Mouse (Mus musculus) CH12F3 (cell line): ENCODE measurements around the gene Wdr17.
"Not testable (repeated sequence)": the region's sequence is repeated elsewhere in the genome, so short reads cannot be mapped to it uniquely, and the experiment has no call there.

ENCODE experiments used
- in situ Hi-C: fragments of 300-500 bp; cut with MboI; formaldehyde crosslinking; loops from 2 replicates; pipeline ENCODE4 v1.14.3; 2020; ENCODE audit warnings: low sequenced_read_pairs

The Wdr17 gene

DNA sequence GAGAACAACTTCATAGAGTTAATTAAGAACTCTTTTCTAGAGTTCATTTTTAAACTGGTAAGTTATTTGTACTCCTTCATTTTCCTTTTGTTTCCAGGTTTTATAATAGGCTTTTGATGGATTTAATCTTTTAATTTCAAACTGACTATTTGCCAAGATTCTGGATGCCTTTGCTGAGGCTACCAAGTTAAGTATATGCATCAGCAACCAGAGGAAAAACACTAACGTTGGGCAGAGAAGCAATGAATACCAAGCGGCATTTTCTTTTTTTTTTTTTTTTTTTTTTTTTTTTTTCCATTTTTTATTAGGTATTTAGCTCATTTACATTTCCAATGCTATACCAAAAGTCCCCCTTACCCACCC lies 94.3 kb downstream of the Wdr17 start:
- in situ Hi-C loops: no loop called here

DNA sequence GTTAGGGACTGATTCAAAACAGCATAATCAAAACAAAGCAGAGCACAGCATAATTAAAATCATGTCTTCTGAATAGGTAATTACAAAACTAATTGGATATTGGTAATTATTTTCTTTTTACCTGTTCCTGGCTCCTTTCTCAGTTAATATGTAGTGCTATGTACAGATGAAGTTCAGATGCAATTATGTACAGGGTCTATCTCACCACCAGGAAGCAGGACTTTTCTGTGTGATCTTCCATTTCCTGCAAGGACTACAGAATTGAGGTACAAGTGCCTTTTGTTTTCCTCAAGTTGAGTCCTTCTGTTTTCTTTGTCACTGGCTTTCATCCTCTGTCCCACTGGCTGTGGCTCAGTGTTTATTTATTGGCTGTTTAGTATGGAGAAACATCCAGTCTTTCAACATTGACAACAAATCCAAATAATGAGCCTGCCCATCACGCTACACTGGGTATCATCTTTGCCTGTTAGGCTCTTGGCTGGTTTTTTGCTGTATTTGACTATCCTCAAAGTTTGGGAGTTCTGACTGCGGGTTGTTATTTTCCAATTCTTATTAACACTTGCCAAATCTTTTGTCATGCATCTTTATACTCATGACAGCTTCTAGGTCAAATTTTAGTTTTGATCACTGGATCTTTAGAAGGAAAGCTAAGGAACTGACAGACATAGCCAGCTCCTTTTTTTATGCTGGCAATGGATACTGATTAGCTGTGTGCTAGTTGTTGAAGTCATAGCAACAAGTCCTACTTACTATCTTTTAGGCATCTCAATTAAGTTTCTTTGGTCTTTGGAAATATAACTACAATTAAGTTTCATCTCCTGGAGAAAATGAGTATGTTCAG lies 94.9 kb downstream of the Wdr17 start:
- in situ Hi-C loops: no loop called here

DNA sequence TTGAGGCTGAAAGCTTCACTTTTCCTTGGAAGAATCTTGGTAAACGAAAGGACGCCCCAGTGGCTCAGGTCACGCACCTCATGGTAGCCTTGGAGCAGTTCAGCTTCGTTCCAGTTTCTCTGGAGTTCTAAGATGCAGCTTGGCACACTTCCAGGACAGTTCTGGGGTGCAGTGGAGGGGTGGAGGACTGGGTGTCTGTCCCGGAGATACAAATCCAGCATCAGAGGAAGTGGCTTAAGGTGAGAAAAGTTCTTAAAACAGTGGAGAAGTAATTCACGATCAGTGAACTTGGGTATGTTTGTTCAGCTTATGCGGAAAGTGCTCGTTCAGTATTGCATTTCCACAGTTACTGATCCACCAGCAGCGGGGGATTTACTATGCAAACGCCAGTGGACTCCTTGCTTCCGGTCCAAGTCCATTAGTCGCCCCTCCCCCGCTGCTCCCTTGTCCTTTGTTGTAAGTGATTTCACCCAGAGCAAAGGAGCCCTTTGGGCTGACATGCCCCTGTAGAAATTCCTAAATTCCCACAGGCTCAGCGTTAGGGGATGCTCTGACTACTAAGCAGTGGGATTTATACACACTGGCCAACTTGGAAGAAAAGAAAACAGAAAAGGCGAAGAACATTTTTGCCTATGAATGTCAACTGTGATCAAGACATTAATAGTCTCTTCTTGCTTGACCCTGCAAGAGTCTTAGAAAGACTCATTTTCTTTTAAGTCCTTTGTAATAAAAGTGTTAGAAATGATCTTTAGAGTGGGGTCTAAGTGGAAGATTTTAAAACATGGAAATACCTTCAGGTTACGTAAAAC lies 106.6 kb downstream of the Wdr17 start:
- in situ Hi-C loops: no loop called here

DNA sequence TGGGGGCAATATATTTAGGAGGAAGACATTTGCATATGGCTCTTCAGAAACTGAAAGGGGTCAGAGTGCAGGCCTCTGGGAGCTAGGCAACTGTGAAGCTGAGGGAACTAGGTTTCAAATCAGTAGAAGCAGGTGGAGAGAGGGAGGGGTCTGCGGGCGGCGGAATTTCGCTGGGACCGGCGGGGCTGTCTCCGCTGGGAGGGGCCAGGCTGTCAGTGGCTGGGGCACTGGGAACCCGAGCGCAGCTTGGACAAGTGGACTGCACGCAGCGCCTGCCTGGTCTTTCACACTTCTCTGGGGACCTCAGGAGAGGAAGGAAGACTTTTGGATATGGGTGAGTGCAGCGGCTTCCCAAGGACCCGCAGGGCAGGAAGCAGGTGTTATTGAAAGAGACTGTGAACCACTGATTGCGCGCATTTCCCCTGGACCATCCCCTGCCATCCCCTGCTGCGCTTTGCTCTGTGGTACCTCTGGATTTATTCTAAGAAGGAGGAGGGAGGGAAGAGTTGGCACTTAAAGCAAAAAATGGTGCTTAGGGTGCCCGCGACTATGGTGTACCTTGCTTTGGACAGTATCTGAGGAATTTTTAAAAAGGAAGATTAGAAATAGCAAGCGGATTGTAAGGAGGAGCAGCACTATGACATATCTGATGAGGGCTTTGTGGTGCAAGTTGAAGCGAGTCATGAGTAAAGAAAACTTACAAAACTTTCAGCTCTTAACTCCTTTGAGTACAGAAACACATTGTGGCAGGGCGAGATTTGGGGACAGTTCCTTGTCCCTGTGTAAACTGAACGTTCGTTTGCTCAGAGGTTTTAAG lies 107.5 kb downstream of the Wdr17 start:
- in situ Hi-C loops: no loop called here

DNA sequence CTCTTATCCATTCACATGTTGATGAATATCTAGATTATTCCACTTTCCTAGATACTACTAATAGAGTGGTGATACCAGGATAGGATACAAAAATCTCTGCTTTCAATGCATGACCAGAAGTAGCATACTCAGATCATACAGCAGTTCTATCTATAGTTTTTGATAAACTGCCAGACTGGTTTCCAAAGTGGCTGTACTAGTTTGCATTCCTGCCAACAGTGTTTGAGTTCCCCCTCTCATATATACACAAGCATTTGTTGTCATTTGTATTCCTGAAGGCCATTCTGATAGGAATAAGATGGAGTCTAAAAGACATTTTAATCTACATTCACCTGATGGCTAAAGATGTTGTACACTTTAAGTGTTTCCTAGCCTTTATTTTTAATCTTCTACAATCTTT lies 110.0 kb downstream of the Wdr17 start:
- in situ Hi-C loops: no loop called here

DNA sequence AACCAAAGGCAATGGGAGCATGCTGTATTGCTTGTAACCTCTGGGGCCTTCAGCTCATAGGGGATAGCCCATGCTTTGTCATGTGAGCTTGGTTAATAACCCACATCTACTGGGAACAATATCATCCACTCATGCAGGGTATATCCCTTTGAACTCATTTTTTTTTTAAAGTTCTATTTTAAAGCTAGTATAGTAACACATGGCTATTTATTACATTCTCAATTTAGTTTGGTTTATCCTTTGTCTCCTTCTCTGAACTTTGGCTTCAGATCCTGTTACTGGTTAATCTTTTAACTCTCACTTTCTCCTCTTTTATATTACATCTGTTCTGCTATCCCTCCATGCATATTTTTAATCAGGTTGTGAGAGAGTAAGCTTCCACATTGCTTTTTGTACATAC lies 110.7 kb downstream of the Wdr17 start:
- in situ Hi-C loops: no loop called here

DNA sequence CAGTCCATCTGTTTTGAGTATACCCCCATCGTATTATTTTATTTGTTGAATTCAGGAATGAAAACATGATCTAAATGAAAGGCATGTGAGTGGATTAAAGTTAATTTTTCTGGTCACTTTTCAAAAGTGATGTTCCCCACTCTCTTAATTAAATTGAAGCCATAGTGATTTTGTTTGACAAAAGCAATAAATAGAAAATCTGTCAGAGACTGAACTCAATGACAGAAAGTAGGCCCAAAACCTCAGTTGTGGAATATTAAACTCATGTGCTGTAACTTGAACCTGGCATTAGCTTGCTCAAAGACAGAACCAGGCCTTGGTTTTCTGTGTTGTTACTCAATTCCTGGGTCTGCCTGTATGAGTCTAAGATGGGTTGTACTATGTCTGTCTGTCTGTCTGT lies 129.3 kb downstream of the Wdr17 start:
- in situ Hi-C loops: no loop called here

DNA sequence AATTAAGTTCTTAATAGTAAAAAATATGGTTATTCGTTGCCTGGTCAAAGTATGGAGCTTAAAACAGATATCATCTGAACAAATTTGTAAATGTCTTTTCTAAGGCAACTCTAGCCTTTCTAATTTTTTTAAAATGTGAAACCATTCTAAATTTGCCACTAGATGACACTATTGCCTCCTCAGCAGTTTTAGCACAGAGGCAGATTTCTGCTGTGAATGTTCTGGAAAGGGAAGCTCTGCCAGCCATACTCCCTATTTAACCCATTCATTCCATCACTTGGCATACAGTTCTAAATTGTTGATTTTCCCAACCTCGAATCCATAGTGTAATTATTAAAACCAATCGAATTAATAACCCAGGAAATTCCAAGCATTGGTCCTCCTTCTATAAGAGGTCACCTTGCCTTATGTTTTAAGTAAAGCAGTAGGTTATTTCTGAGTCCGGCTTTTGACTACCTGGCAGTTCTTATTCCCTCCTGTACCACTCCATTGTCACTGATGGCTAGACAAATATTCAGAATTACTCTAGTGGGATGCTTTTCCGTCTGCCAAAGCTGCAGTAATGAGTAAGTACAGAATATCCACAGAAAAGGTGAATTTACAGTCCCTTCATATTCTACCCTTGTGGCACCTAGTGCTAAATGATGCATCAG lies 150.2 kb downstream of the Wdr17 start:
- in situ Hi-C loops: no loop called here

DNA sequence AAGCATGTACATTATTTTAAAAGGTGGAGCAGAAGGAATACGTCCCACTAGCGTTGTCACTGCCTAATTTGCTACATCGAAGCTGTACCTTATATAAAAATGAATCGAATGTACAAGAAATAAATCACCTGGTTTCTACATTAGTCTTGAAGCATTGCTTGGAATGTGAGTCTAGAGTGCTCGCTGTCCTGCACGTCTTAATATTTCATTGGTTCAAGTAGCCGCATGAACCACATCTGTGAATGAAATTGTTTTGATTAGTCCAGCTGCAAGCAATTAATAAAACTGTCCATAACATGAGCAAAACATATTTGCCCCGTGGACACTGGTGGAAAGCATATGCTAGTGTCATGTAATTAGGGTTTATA lies 162.3 kb downstream of the Wdr17 start:
- in situ Hi-C loops: no loop called here

DNA sequence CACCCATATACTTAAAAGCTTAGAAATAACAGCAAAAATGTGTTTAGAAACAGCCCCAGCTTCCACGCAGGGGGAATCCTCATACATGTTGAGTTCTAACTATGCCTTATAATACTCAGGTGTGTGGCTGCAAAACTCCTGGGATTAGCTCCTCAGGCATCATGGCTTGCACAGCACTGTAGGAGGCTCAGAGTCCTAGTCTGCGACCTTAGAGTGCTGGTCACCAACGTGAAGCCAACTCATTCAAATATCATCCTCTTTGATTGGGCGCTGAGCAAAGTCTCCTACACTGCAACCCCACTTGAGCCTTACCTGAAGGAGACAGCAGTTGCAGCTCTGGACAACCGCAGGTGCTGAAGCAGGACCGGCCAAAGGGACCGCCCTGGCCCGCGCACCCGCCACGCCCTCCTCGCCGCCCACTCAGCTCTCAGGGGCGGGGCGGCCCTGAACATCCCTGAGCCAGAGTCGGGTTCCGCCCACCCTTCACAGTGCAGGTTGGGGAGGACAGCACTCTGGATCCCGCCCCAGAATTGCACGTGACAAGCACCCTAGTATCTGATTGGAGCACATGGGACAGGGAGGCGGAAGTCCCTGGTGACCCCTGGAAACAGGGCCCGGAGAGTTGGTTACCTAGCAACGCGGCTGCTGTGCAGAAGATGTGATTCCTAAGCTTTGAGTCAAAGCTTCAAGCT lies 162.9 kb downstream of the Wdr17 start:
- in situ Hi-C loops: no loop called here

DNA sequence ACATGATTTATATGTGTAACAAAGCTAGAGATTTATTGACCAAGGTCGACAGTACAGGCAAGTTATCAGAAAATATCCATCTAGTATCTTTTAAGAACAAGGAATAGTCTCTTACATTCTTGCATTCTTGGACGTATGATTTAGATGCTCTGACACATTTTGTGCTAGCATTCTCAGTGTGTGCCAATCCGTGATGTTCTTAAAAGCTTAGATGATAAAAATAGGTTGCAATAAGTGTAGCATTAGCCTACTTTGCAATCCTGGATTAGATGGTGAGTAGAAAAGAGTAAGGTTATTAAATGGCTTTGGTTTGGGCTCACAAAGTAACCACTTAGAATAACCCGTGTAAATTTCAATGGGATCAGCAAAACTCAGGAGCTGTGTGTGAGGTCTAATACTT lies 168.5 kb downstream of the Wdr17 start:
- in situ Hi-C loops: no loop called here

DNA sequence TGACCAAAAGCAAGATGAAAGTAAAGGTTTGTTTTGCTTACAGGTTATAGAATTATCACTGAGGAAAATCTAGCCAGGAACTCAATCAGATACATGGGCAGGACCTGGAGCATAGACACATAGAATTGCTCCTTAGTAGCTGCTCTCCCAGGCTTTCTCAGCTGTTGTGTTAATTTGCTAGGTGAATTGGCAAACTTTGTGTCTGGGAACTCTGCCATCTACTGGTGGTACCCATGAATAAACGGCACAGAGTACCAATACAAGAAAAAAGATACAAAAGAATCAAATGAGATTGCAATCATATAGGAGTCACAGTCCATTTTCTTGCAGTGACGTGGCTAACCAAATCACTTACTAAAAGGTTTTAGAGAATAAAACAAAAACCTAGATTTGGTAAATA lies 181.2 kb downstream of the Wdr17 start:
- in situ Hi-C loops: no loop called here

DNA sequence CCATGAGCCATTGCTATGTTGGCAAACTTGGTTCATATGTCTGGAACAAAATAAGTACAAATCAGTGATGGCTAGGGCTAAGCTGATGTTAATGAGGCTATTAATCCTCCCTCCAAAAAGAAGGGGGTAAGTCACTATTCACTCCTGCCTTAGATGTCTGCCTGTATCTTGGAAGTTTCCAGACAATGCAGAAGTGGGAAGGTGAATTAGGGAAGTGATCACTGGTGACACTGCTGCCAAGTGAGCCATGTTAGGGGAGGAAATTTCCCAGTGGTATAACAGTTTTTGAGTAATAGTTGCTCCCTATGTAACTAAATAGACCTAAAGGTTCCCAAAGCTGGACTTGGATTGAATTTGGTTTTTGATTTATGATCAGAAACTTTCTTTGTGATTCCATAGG lies 215.2 kb downstream of the Wdr17 start:
- in situ Hi-C loops: no loop called here

DNA sequence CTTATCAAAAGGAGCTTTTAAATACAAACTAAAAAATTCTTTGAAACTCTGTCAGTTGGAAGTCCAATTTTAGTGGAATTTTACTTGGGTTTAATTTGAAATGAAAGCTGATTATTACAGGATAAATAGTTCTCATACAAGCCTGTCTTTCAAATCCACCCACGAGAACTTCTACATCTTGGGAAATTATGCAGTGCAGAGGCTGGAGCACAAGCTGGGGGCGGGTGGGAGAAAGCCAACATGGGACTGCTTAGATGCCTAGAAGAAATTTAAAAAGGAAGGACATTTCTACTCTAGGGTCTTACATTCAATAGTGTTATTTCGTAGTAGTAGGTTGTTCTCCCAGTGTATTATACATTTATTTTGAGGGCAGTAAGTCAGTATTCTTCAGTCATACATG lies 219.2 kb downstream of the Wdr17 start:
- in situ Hi-C loops: loop anchor here (10.0 kb wide), 1 partner anchor 163 kb away; no protein-coding TSS in a partner anchor

DNA sequence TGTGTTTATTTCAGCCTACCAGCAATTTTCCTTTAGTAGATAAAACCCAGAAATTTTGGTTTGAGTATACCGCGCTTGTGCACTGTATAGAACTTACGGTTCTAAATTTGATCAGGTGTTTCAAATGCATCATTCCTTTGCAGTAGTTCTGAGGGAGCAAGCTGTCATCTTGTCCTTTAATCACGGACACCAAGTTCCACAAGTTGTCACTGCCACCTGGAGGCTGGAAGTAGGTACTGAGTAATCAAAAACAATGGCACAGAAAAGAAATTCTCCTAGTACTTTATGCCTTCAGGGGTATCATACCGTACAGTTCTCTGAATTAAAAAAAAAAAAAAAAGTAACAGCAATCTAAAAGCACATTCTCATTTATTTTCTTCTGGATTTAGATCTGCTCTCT lies 226.3 kb downstream of the Wdr17 start:
- in situ Hi-C loops: loop anchor here (10.0 kb wide), 1 partner anchor 156 kb away; no protein-coding TSS in a partner anchor

DNA sequence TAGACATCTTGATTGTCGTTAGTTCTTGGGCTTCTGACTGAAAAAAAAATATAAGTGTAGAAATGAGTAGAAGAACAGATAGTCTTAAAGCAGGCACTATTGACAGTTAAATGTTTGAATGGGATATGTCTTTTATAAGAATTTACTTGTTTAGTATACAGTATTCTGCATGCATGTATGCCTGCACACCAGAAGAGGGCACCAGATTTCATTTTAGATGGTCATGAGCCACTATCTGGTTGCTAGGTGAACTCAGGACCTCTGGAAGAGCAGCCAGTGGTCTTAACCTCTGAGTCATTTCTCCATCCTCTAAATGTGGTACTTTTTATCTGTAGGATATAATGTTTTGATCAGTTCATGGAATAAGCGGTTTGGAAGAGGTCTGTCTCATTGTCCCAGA lies 227.3 kb downstream of the Wdr17 start:
- in situ Hi-C loops: loop anchor here (10.0 kb wide), 1 partner anchor 155 kb away; no protein-coding TSS in a partner anchor

DNA sequence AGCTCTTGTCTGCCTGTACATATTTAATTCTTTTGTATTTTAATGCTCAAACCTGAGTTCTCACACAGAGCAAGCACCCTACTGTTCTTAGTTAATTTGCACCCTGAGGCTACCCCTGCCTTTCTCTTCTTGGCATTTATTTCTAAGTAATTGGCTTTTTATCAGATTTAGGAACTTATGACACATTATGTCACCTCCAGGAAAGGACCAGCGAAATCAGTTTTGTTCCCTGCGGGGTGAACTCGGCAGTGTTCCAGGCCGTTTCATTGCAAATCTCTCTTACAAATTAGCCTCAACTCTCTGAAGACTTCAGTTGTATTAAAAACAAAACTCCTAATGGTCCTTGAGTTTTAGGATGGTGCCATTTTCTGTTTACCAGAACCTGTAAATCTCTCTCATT lies 248.3 kb downstream of the Wdr17 start:
- in situ Hi-C loops: no loop called here

DNA sequence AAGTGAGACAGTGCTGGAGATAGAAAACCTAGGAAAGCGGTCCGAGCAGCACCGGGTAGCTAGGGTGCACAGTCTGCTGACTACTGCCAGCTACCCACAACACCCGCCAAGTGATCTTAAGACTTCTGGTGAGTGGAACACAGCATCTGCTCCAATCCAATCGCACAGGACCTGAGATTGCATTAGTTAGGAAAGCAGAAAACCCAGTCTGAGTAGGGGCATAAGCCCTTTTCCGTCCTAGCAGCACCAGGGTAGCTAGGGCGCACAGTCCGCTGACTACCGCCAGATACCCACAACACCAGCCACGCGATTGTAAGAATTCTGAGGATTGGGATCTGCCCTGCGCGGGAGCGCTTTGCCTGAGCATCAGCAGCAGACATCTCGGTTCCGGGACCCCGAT lies 270.3 kb downstream of the Wdr17 start:
- in situ Hi-C loops: not testable (repeated sequence)

DNA sequence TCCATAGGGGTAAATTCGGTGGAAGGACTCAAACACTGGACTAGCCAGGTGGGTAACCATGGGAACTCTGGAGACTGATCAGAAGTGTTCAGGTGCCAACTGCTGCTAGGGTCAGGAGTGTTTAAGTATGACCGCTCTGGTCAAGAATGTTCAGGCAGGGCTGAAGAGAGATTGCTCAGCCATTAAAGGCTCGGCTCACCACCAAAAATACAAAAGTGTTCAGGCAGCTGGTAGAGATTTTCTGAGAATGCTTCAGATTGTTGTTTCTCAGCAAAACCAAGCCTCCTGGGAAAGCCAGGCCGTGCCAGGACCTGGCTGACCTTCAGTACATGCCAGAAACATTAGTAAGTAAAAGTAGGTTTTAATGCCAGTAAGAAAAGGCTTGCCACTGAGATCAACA lies 276.7 kb downstream of the Wdr17 start:
- in situ Hi-C loops: no loop called here

DNA sequence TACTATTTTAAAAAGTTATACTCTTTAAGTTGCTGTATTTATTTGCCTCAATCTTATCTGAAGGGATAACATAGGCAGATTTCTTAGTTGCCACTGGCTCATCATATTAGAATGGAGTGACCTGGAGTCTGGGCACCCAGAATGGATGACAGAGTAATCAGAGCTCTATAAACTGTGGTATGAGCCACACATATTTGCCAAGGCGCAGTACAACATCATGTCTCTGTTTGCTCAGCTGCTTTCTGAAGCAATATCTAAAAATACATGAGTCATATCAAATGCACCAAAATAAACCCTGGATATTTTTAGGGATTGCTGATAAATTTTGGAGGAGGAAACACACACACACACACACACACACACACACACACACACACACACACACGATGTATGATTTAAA lies 277.6 kb downstream of the Wdr17 start:
- in situ Hi-C loops: no loop called here
